Mouse (Mus musculus) G1E (cell line): ENCODE results near the gene Olfr310. TPM values are rescaled to one million over a fixed set of nuclear protein-coding genes. Genes with fewer than 3 reads are reported as not detected.

Experiments used
- ATAC-seq: 2 replicates; pipeline ENCODE4 v1.8.0; 2016; ENCODE audit warnings: mild to moderate bottlenecking; ENCODE audit not compliant: insufficient number of reproducible peaks, poor library complexity, low FRiP score, severe bottlenecking; ENCODE audit errors: extremely low read depth
- DNase-seq: peaks from one replicate; pipeline ENCODE4 v3.0.0; 2012; ENCODE audit warnings: low spot score
- H3K27me3 ChIP-seq: 2 replicates; pipeline ENCODE4 v1.6.1; 2012; ENCODE audit warnings: mild to moderate bottlenecking, low read length, inconsistent platforms; ENCODE audit not compliant: insufficient read depth
- H3K36me3 ChIP-seq: replicated peaks from 2 replicates; pipeline ENCODE3; 2012; ENCODE audit warnings: mild to moderate bottlenecking, inconsistent platforms
- H3K4me1 ChIP-seq: 2 replicates; pipeline ENCODE4 v1.6.1; 2012; ENCODE audit warnings: low read depth, low read length, inconsistent platforms, mixed read lengths; ENCODE audit not compliant: insufficient read depth
- H3K4me3 ChIP-seq: 2 replicates; pipeline ENCODE4 v1.5.1; 2012; ENCODE audit warnings: low read depth, mild to moderate bottlenecking, inconsistent platforms, low read length, moderate library complexity, mixed read lengths
- H3K9me3 ChIP-seq: replicated peaks from 2 replicates; pipeline ENCODE4 v1.6.1; 2012; ENCODE audit warnings: inconsistent platforms
- CTCF ChIP-seq: IDR thresholded peaks from 2 replicates; pipeline ENCODE4 v1.5.1; 2012; ENCODE audit warnings: low read depth, low read length, inconsistent platforms, mixed read lengths
- GATA1 ChIP-seq: IDR thresholded peaks from 2 replicates; pipeline ENCODE4 v1.6.1; 2012; ENCODE audit warnings: borderline replicate concordance, low read length, inconsistent platforms, mixed read lengths
- GATA2 ChIP-seq: IDR thresholded peaks from 2 replicates; pipeline ENCODE4 v1.6.1; 2012; ENCODE audit warnings: low read depth, low read length, inconsistent platforms, borderline replicate concordance
- POLR2AphosphoS5 ChIP-seq: IDR thresholded peaks from 2 replicates; pipeline ENCODE4 v1.6.1; 2012; ENCODE audit warnings: low read depth, low read length, inconsistent platforms; ENCODE audit not compliant: insufficient replicate concordance
- TAL1 ChIP-seq: conservative IDR thresholded peaks from 2 replicates; pipeline ENCODE4 v1.6.1; 2012; ENCODE audit warnings: low read depth, low read length, inconsistent platforms, mixed read lengths
- polyA plus RNA-seq: library from polyadenylated mRNA; stranded (reverse); fragments of >175 nt; gene quantifications from 2 replicates; pipeline ENCODE4 v1.2.3, GENCODE M21; 2012
- total RNA-seq, 2 experiments: library from RNA; stranded (forward) in 1 of 2; stranded (reverse) in 1 of 2; fragments of 200-1000 nt in 1 of 2; fragments of >200 nt in 1 of 2; fragmentation: Nextera tagmentation in 1 of 2; gene quantifications; 2 replicates each; pipeline ENCODE4 v1.2.3; 2014 to 2017

Olfr310 gene
- total RNA-seq (2014; fragmentation: Nextera tagmentation) (not detected in 2 replicates), total RNA-seq (2017) (0.27 TPM in 1 of 2 replicates, not detected in the other), polyA plus RNA-seq (not detected in 2 replicates)

- Histone ChIP-seq H3K4me3 (no peak within 1 kb of the TSS), H3K9me3 (no peaks in the 10 kb centered on the region), H3K27me3 (no peaks in the 10 kb centered on the region), H3K4me1 (no peaks in the 10 kb centered on the region), H3K36me3 (no peaks in the 10 kb centered on the region)
- DNase-seq: no peak
- TF ChIP-seq TAL1: no peak
- no peak for TF ChIP-seq POLR2AphosphoS5
- no peak for TF ChIP-seq CTCF
- TF ChIP-seq GATA1: no peak
- no peak for TF ChIP-seq GATA2
- ATAC-seq: no peak
Observed at GRCm38 (mm10) chr7:86277072-86277471, at the start of gene Olfr310. Gene Olfr310 (minus strand): TSS chr7:86277172.

DNA sequence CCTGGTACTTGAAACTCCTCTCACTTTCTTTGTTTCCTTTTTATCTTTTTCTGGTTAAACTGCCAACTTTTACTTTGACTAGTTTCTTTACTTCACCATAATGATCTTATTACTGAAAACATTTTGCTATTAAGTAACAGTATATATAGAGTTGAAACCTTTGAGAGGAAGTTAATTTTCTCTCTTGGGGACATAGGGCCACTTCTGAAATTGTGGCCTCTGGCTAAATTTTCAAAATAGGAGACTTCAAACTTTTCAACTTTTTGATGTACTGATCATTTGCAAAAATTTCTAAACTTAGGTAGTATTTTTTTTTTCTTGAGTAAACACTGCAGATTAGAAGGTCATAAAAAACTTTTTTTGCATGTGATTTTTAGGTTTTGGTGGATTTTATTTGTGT is 48.6 kb upstream of the Olfr310 start, which contains the start of gene Olfr308:
Olfr308 (minus strand) TSS at position 101 of the 400 bp plus-strand sequence.
- Histone ChIP-seq H3K27me3 (no peaks in the 10 kb centered on the region), H3K4me1 (no peaks in the 10 kb centered on the region), H3K36me3 (no peaks in the 10 kb centered on the region), H3K4me3 (no peak within 1 kb of the TSS), H3K9me3 (no peaks in the 10 kb centered on the region)
- TF ChIP-seq CTCF (no peak), POLR2AphosphoS5 (no peak), GATA1 (no peak), TAL1 (no peak), GATA2 (no peak)
- no peak for DNase-seq
- no peak for ATAC-seq

GRCm38 (mm10) chr7:86321323-86321722 is 44.4 kb upstream of the Olfr310 start:
- Histone ChIP-seq H3K4me1 (no peaks in the 10 kb centered on the region), H3K4me3 (no peak overlapping the region), H3K9me3 (0 out of 2 replicates have a peak, but pooled peaks cover 3% of the 10 kb centered on the region), H3K27me3 (no peaks in the 10 kb centered on the region), H3K36me3 (no peaks in the 10 kb centered on the region)
- no peak for TF ChIP-seq TAL1
- no peak for TF ChIP-seq POLR2AphosphoS5
- no peak for TF ChIP-seq GATA2
- TF ChIP-seq CTCF: no peak
- no peak for TF ChIP-seq GATA1
- DNase-seq (no peak), ATAC-seq (no peak)

DNA sequence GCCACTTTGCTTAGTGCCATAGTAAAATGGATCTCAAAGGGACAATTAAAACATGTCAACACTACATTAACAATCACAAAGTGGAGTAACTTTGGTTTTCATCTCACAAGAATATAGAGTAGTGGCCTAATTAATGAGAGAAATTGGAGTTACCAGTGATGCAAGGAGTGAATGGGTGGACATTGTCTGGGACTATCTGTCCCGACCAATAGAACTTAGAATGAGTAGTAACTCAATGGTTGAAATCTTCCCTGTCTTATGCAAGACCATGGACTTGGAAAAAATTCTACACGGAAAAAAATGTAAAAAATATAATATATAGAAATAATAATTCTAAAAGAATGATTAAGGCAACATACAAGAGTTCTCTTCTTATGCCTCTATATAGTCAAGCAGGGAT is 36.6 kb upstream of the Olfr310 start, which contains the start of gene Olfr309:
Olfr309 (minus strand) TSS at position 101 of the 400 bp plus-strand sequence.
- Histone ChIP-seq H3K36me3 (no peaks in the 10 kb centered on the region), H3K4me1 (no peaks in the 10 kb centered on the region), H3K9me3 (0 out of 2 replicates have a peak, but pooled peaks cover 3% of the 10 kb centered on the region), H3K27me3 (no peaks in the 10 kb centered on the region), H3K4me3 (no peak within 1 kb of the TSS)
- ATAC-seq (no peak), DNase-seq (no peak)
- TF ChIP-seq GATA1 (no peak), TAL1 (no peak), CTCF (no peak), GATA2 (no peak), POLR2AphosphoS5 (no peak)

GRCm38 (mm10) chr7:86246208-86246607 is 30.8 kb downstream of the Olfr310 start, which contains the start of gene Vmn2r76:
Gene Vmn2r76 (minus strand): TSS chr7:86246308.
- Histone ChIP-seq H3K4me3 (no peak within 1 kb of the TSS), H3K27me3 (no peaks in the 10 kb centered on the region), H3K36me3 (no peaks in the 10 kb centered on the region), H3K9me3 (0 out of 2 replicates have a peak, but pooled peaks cover 5% of the 10 kb centered on the region), H3K4me1 (no peaks in the 10 kb centered on the region)
- ATAC-seq (no peak), DNase-seq (no peak)
- TF ChIP-seq CTCF (no peak), GATA1 (no peak), TAL1 (no peak), POLR2AphosphoS5 (no peak), GATA2 (no peak)

Other genes with a start within 250 kb of the Olfr310 start
- gene Vmn2r75, start 105.4 kb downstream of the Olfr310 start, total RNA-seq (2014; fragmentation: Nextera tagmentation): not detected in 2 replicates
- under 0.01 and 0.06 TPM in 2 replicates for gene Vmn2r75, start 105.4 kb downstream of the Olfr310 start, total RNA-seq (2017)
- not detected in 2 replicates for gene Vmn2r75, start 105.4 kb downstream of the Olfr310 start, polyA plus RNA-seq
- not detected in 2 replicates for gene Vmn2r76, start 30.9 kb downstream of the Olfr310 start, total RNA-seq (2014; fragmentation: Nextera tagmentation)
- gene Vmn2r76, start 30.9 kb downstream of the Olfr310 start, total RNA-seq (2017): 0.05 and 0.06 TPM in 2 replicates
- gene Vmn2r76, start 30.9 kb downstream of the Olfr310 start, polyA plus RNA-seq: not detected in 2 replicates
- not detected in 2 replicates for gene Olfr309, start 36.5 kb upstream of the Olfr310 start, total RNA-seq (2014; fragmentation: Nextera tagmentation)
- gene Olfr309, start 36.5 kb upstream of the Olfr310 start, total RNA-seq (2017): 0.11 TPM in 1 of 2 replicates, not detected in the other
- not detected in 2 replicates for gene Olfr309, start 36.5 kb upstream of the Olfr310 start, polyA plus RNA-seq
- not detected in 2 replicates for gene Olfr308, start 48.5 kb upstream of the Olfr310 start, total RNA-seq (2014; fragmentation: Nextera tagmentation)
- gene Olfr308, start 48.5 kb upstream of the Olfr310 start, total RNA-seq (2017): 0.11 TPM in 1 of 2 replicates, not detected in the other
- not detected in 2 replicates for gene Olfr308, start 48.5 kb upstream of the Olfr310 start, polyA plus RNA-seq
- gene Olfr307, start 60.4 kb upstream of the Olfr310 start, total RNA-seq (2014; fragmentation: Nextera tagmentation): not detected in 2 replicates
- 0.11 and 0.35 TPM in 2 replicates for gene Olfr307, start 60.4 kb upstream of the Olfr310 start, total RNA-seq (2017)
- gene Olfr307, start 60.4 kb upstream of the Olfr310 start, polyA plus RNA-seq: not detected in 2 replicates
- gene Olfr305, start 89.8 kb upstream of the Olfr310 start, total RNA-seq (2014; fragmentation: Nextera tagmentation): not detected in 2 replicates
- 0.12 and 0.22 TPM in 2 replicates for gene Olfr305, start 89.8 kb upstream of the Olfr310 start, total RNA-seq (2017)
- gene Olfr305, start 89.8 kb upstream of the Olfr310 start, polyA plus RNA-seq: not detected in 2 replicates
- gene Olfr304, start 109.5 kb upstream of the Olfr310 start, total RNA-seq (2014; fragmentation: Nextera tagmentation): not detected in 2 replicates
- 0.16 TPM in 1 of 2 replicates, not detected in the other for gene Olfr304, start 109.5 kb upstream of the Olfr310 start, total RNA-seq (2017)
- gene Olfr304, start 109.5 kb upstream of the Olfr310 start, polyA plus RNA-seq: not detected in 2 replicates
- not detected in 2 replicates for gene Olfr303, start 120.6 kb upstream of the Olfr310 start, total RNA-seq (2014; fragmentation: Nextera tagmentation)
- gene Olfr303, start 120.6 kb upstream of the Olfr310 start, total RNA-seq (2017): 0.23 TPM in 1 of 2 replicates, not detected in the other
- not detected in 2 replicates for gene Olfr303, start 120.6 kb upstream of the Olfr310 start, polyA plus RNA-seq
- gene Olfr301, start 126.7 kb upstream of the Olfr310 start, total RNA-seq (2014; fragmentation: Nextera tagmentation): not detected in 2 replicates
- 0.12 TPM in 1 of 2 replicates, not detected in the other for gene Olfr301, start 126.7 kb upstream of the Olfr310 start, total RNA-seq (2017)
- gene Olfr301, start 126.7 kb upstream of the Olfr310 start, polyA plus RNA-seq: not detected in 2 replicates
- not detected in 2 replicates for gene Olfr299, start 182.7 kb upstream of the Olfr310 start, total RNA-seq (2014; fragmentation: Nextera tagmentation)
- gene Olfr299, start 182.7 kb upstream of the Olfr310 start, total RNA-seq (2017): 0.05 TPM in 1 of 2 replicates, not detected in the other
- gene Olfr299, start 182.7 kb upstream of the Olfr310 start, polyA plus RNA-seq: not detected in 2 replicates
- gene Olfr298, start 215.3 kb upstream of the Olfr310 start, total RNA-seq (2014; fragmentation: Nextera tagmentation): not detected in 2 replicates
- 0.12 TPM in 1 of 2 replicates, not detected in the other for gene Olfr298, start 215.3 kb upstream of the Olfr310 start, total RNA-seq (2017)
- gene Olfr298, start 215.3 kb upstream of the Olfr310 start, polyA plus RNA-seq: not detected in 2 replicates
- gene Olfr297, start 242.8 kb upstream of the Olfr310 start, total RNA-seq (2014; fragmentation: Nextera tagmentation): not detected in 2 replicates
- 0.06 TPM in 1 of 2 replicates, not detected in the other for gene Olfr297, start 242.8 kb upstream of the Olfr310 start, total RNA-seq (2017)
- gene Olfr297, start 242.8 kb upstream of the Olfr310 start, polyA plus RNA-seq: not detected in 2 replicates